Mouse (Mus musculus) lung, postnatal 4 days (tissue): ENCODE results near the gene Arap1.

Source experiments
- DNase-seq, 2 experiments: peaks; one replicate each; pipeline ENCODE4 v3.0.0; 2021

Arap1 gene

GRCm38 (mm10) chr7:101401510-101401909, 53.6 kb downstream of the Arap1 start:
- DNase-seq = no peak

GRCm38 (mm10) chr7:101403831-101404230, 56.0 kb downstream of the Arap1 start:
- no peak for DNase-seq

GRCm38 (mm10) chr7:101410267-101410936, 62.5 kb downstream of the Arap1 start, which contains the start of gene Gm45837:
Gm45837 (plus strand) TSS chr7:101410886.
- peak in 1 of 2 experiments; percentile 23 for DNase-seq

- peak; percentile 80 to 90 for DNase-seq
Measured at GRCm38 (mm10) chr7:101412796-101413195, 64.9 kb downstream of the Arap1 start.

GRCm38 (mm10) chr7:101414209-101414608, 66.3 kb downstream of the Arap1 start:
- DNase-seq = no peak

GRCm38 (mm10) chr7:101414661-101415511, 67.0 kb downstream of the Arap1 start:
- DNase-seq = peak in 1 of 2 experiments; percentile 66

GRCm38 (mm10) chr7:101415512-101416100, 67.7 kb downstream of the Arap1 start:
- no peak for DNase-seq

GRCm38 (mm10) chr7:101416391-101416790, 68.5 kb downstream of the Arap1 start:
- no peak for DNase-seq

- DNase-seq = no peak
Measured at GRCm38 (mm10) chr7:101419013-101419770, 71.3 kb downstream of the Arap1 start.

GRCm38 (mm10) chr7:101421529-101421928, 73.7 kb downstream of the Arap1 start, which contains the start of gene Pde2a:
Pde2a (plus strand) TSS chr7:101421691.
- DNase-seq = no peak

GRCm38 (mm10) chr7:101422069-101422468, 74.2 kb downstream of the Arap1 start:
- peak in 1 of 2 experiments; percentile 31 for DNase-seq

GRCm38 (mm10) chr7:101422646-101423045, 74.8 kb downstream of the Arap1 start:
- DNase-seq = no peak

- DNase-seq = no peak
Measured at GRCm38 (mm10) chr7:101423970-101424369, 76.1 kb downstream of the Arap1 start.

- DNase-seq = no peak
Measured at GRCm38 (mm10) chr7:101426692-101427091, 78.8 kb downstream of the Arap1 start.

GRCm38 (mm10) chr7:101427736-101428135, 79.9 kb downstream of the Arap1 start:
- DNase-seq = no peak

GRCm38 (mm10) chr7:101435038-101435437, 87.2 kb downstream of the Arap1 start:
- DNase-seq = no peak

GRCm38 (mm10) chr7:101437876-101438275, 90.0 kb downstream of the Arap1 start:
- DNase-seq = no peak

- DNase-seq = no peak
Measured at GRCm38 (mm10) chr7:101443093-101443492, 95.2 kb downstream of the Arap1 start.

GRCm38 (mm10) chr7:101444211-101444610, 96.3 kb downstream of the Arap1 start:
- DNase-seq = no peak

GRCm38 (mm10) chr7:101449855-101450254, 102.0 kb downstream of the Arap1 start:
- DNase-seq = no peak

GRCm38 (mm10) chr7:101450422-101451401, 102.8 kb downstream of the Arap1 start:
- DNase-seq = peak; percentile 84 to 91
